Mouse (Mus musculus): ENCODE results near the gene Hck. TPM values are rescaled to one million over a fixed set of nuclear protein-coding genes. Genes with fewer than 3 reads are reported as not detected.

Hck gene
- polyA plus RNA-seq, 2 experiments, result 8.4 to 11.1 TPM

GRCm38 (mm10) chr2:153075961-153076360 is 32.3 kb upstream of the Hck start:
- Histone ChIP-seq H3K27ac (replicated peaks; ENCODE audit: low read depth, low read length) (no peak overlapping the region), H3K9ac (ENCODE audit: low read depth, low read length, severe bottlenecking) (no peak overlapping the region), H3K27me3 (ENCODE audit: control insufficient read depth, insufficient read depth, low read length) (peaks cover 25% of the 10 kb centered on the region), H3K9me3 (ENCODE audit: control insufficient read depth, low read length) (no peaks in the 10 kb centered on the region), H3K4me1 (ENCODE audit: control insufficient read depth, insufficient read depth, low read length) (no peaks in the 10 kb centered on the region), H3K36me3 (ENCODE audit: control insufficient read depth, insufficient read depth, low read length) (no peaks in the 10 kb centered on the region), H3K4me2 (replicated peaks; ENCODE audit: low read depth, low read length, severe bottlenecking) (no peak overlapping the region), H3K4me3 (replicated peaks; ENCODE audit: low read length) (no peak overlapping the region)
- WGBS, result 63% methylated on average over 2 of the region's 2 CpGs
- DNase-seq (ENCODE audit: low spot score) (no peak), ATAC-seq (ENCODE audit: low FRiP score, low read depth) (no peak)
- no peak for TF ChIP-seq POLR2A (IDR thresholded peaks at IDR 0.05; ENCODE audit: borderline replicate concordance, extremely low read depth, insufficient read depth, insufficient read length)

GRCm38 (mm10) chr2:153080841-153081523 is 27.3 kb upstream of the Hck start:
- H3K27ac ChIP-seq (replicated peaks; ENCODE audit: low read depth, low read length), result no peak overlapping the region
- H3K4me3 ChIP-seq (replicated peaks; ENCODE audit: low read length), result no peak overlapping the region
- H3K27me3 ChIP-seq (ENCODE audit: control insufficient read depth, insufficient read depth, low read length), result no peaks in the 10 kb centered on the region
- no peak for TF ChIP-seq POLR2A (IDR thresholded peaks at IDR 0.05; ENCODE audit: borderline replicate concordance, extremely low read depth, insufficient read depth, insufficient read length)
- DNase-seq (ENCODE audit: low spot score) (peak; percentile 87), ATAC-seq (ENCODE audit: low FRiP score, low read depth) (no peak)
- H3K4me1 ChIP-seq (ENCODE audit: control insufficient read depth, insufficient read depth, low read length), result no peaks in the 10 kb centered on the region
- no peak overlapping the region for H3K9ac ChIP-seq (ENCODE audit: low read depth, low read length, severe bottlenecking)
- WGBS, result 31% methylated on average over 32 of the region's 32 CpGs
- H3K36me3 ChIP-seq (ENCODE audit: control insufficient read depth, insufficient read depth, low read length), result no peaks in the 10 kb centered on the region
- H3K9me3 ChIP-seq (ENCODE audit: control insufficient read depth, low read length), result no peaks in the 10 kb centered on the region
- no peak overlapping the region for H3K4me2 ChIP-seq (replicated peaks; ENCODE audit: low read depth, low read length, severe bottlenecking)

- Histone ChIP-seq H3K4me1 (ENCODE audit: control insufficient read depth, insufficient read depth, low read length) (no peaks in the 10 kb centered on the region), H3K9ac (ENCODE audit: low read depth, low read length, severe bottlenecking) (no peak overlapping the region), H3K9me3 (ENCODE audit: control insufficient read depth, low read length) (no peaks in the 10 kb centered on the region), H3K36me3 (ENCODE audit: control insufficient read depth, insufficient read depth, low read length) (no peaks in the 10 kb centered on the region), H3K27ac (replicated peaks; ENCODE audit: low read depth, low read length) (no peak overlapping the region), H3K4me3 (replicated peaks; ENCODE audit: low read length) (no peak overlapping the region), H3K27me3 (ENCODE audit: control insufficient read depth, insufficient read depth, low read length) (no peaks in the 10 kb centered on the region), H3K4me2 (replicated peaks; ENCODE audit: low read depth, low read length, severe bottlenecking) (no peak overlapping the region)
- no peak for TF ChIP-seq POLR2A (IDR thresholded peaks at IDR 0.05; ENCODE audit: borderline replicate concordance, extremely low read depth, insufficient read depth, insufficient read length)
- DNase-seq (ENCODE audit: low spot score) (no peak), ATAC-seq (ENCODE audit: low FRiP score, low read depth) (no peak)
- 77% methylated on average over 6 of the region's 6 CpGs for WGBS
These were observed 26.4 kb upstream of the Hck start for GRCm38 (mm10) chr2:153081866-153082265.

GRCm38 (mm10) chr2:153083275-153083674 is 25.0 kb upstream of the Hck start:
- no peaks in the 10 kb centered on the region for H3K4me1 ChIP-seq (ENCODE audit: control insufficient read depth, insufficient read depth, low read length)
- H3K27ac ChIP-seq (replicated peaks; ENCODE audit: low read depth, low read length), result no peak overlapping the region
- no peak overlapping the region for H3K4me3 ChIP-seq (replicated peaks; ENCODE audit: low read length)
- WGBS, result 82% methylated on average over 8 of the region's 8 CpGs
- no peak overlapping the region for H3K4me2 ChIP-seq (replicated peaks; ENCODE audit: low read depth, low read length, severe bottlenecking)
- no peaks in the 10 kb centered on the region for H3K9me3 ChIP-seq (ENCODE audit: control insufficient read depth, low read length)
- no peak overlapping the region for H3K9ac ChIP-seq (ENCODE audit: low read depth, low read length, severe bottlenecking)
- no peaks in the 10 kb centered on the region for H3K27me3 ChIP-seq (ENCODE audit: control insufficient read depth, insufficient read depth, low read length)
- TF ChIP-seq POLR2A (IDR thresholded peaks at IDR 0.05; ENCODE audit: borderline replicate concordance, extremely low read depth, insufficient read depth, insufficient read length), result no peak
- no peak for ATAC-seq (ENCODE audit: low FRiP score, low read depth)
- no peaks in the 10 kb centered on the region for H3K36me3 ChIP-seq (ENCODE audit: control insufficient read depth, insufficient read depth, low read length)
- DNase-seq (ENCODE audit: low spot score), result no peak

GRCm38 (mm10) chr2:153083824-153084223 is 24.4 kb upstream of the Hck start:
- DNase-seq (ENCODE audit: low spot score) (no peak), ATAC-seq (ENCODE audit: low FRiP score, low read depth) (no peak)
- WGBS, result 71% methylated on average over 4 of the region's 4 CpGs
- no peak overlapping the region for H3K9ac ChIP-seq (ENCODE audit: low read depth, low read length, severe bottlenecking)
- H3K27me3 ChIP-seq (ENCODE audit: control insufficient read depth, insufficient read depth, low read length), result no peaks in the 10 kb centered on the region
- no peak for TF ChIP-seq POLR2A (IDR thresholded peaks at IDR 0.05; ENCODE audit: borderline replicate concordance, extremely low read depth, insufficient read depth, insufficient read length)
- no peaks in the 10 kb centered on the region for H3K9me3 ChIP-seq (ENCODE audit: control insufficient read depth, low read length)
- no peaks in the 10 kb centered on the region for H3K36me3 ChIP-seq (ENCODE audit: control insufficient read depth, insufficient read depth, low read length)
- H3K4me2 ChIP-seq (replicated peaks; ENCODE audit: low read depth, low read length, severe bottlenecking), result no peak overlapping the region
- no peak overlapping the region for H3K27ac ChIP-seq (replicated peaks; ENCODE audit: low read depth, low read length)
- no peak overlapping the region for H3K4me3 ChIP-seq (replicated peaks; ENCODE audit: low read length)
- H3K4me1 ChIP-seq (ENCODE audit: control insufficient read depth, insufficient read depth, low read length), result no peaks in the 10 kb centered on the region

Measured in limb, embryonic 14.5 days (tissue).